In genomic region chr9:116228443-116228842, GRCm38 (mm10) we compare ENCODE assay signal across 19 mouse cellular contexts. TPM values are rescaled to one million over a fixed set of nuclear protein-coding genes. Genes with fewer than 3 reads are reported as not detected.
DNase-seq lines count a peak whose midpoint lies in the region; ATAC-seq and TF ChIP-seq lines count a peak whose summit lies in the region.
"Had no signal": no experiment of that assay in that cellular context is flagged by ENCODE, and none has a peak within 500 bp of the region (broad histone marks: within the 10 kb centered on the region; RNA-seq: fewer than 3 reads in every experiment).

No protein-coding gene starts in this region.

- peak; percentile 30 for DNase-seq in adrenal gland, adult 2 months
- no peak for DNase-seq in adrenal gland, postnatal 4 days (ENCODE audit: low spot score in 2 of 2)
- no peak for DNase-seq in heart, adult 9 months (ENCODE audit: low spot score in 2 of 2)
- peak; percentile 72 for DNase-seq in kidney, adult 2 months
- DNase-seq in kidney, adult 18-20 months, result no peak
- no peak for DNase-seq in limb, embryonic 10.5 days (ENCODE audit: low spot score)
- DNase-seq in left cerebral cortex, adult 2 months (ENCODE audit: extremely low spot score in 1 of 2, low spot score in 2 of 2), result no peak
- DNase-seq: cerebellum, adult 18-20 months; layer of hippocampus, adult 9-11 months; lung, postnatal 10 days; thymus, postnatal 14 days had no signal

- H3K9ac ChIP-seq in heart, embryonic 14.5 days (ENCODE audit: low read length), result no peak overlapping the region
- H3K9ac ChIP-seq: liver, embryonic 12.5 days had no signal

- 15% methylated on average over 9 of the region's 9 CpGs for WGBS in heart, embryonic 14.5 days
- WGBS in kidney, adult 2 months, result 52% methylated on average over 9 of the region's 9 CpGs
- WGBS in limb, embryonic 10.5 days, result 45% methylated on average over 9 of the region's 9 CpGs

- no peak for TF ChIP-seq CTCF in kidney, adult 2 months (conservative IDR thresholded peaks at IDR 0.05; ENCODE audit: insufficient read depth, insufficient read length, low read depth, low read length)
- no peak for TF ChIP-seq CTCF in left cerebral cortex, adult 2 months (IDR thresholded peaks at IDR 0.05)

- no peaks in the 10 kb centered on the region for H3K36me3 ChIP-seq in heart, embryonic 14.5 days (ENCODE audit: control insufficient read depth, insufficient read depth, low read length)
- no peaks in the 10 kb centered on the region for H3K36me3 ChIP-seq in kidney, adult 2 months (ENCODE audit: control insufficient read depth, insufficient read depth, low read length)
- H3K36me3 ChIP-seq in limb, embryonic 10.5 days, result no peaks in the 10 kb centered on the region
- H3K36me3 ChIP-seq: liver, embryonic 12.5 days had no signal

- no peak overlapping the region for H3K4me3 ChIP-seq in heart, embryonic 14.5 days (ENCODE audit: control insufficient read depth in 1 of 2, insufficient read depth in 1 of 2, low read depth in 1 of 2, low read length in 2 of 2)
- no peak overlapping the region for H3K4me3 ChIP-seq in kidney, adult 2 months (ENCODE audit: insufficient read depth, low read depth, low read length)
- H3K4me3 ChIP-seq in limb, embryonic 10.5 days, result no peak overlapping the region
- H3K4me3 ChIP-seq in left cerebral cortex, adult 2 months, result no peak overlapping the region
- H3K4me3 ChIP-seq: liver, embryonic 12.5 days; megakaryocyte, embryonic 14.5 days had no signal

- peak overlapping the region; percentile 19 for H3K4me2 ChIP-seq in heart, embryonic 14.5 days (ENCODE audit: low read length)
- H3K4me2 ChIP-seq: liver, embryonic 12.5 days had no signal

- H3K4me1 ChIP-seq in heart, embryonic 14.5 days (ENCODE audit: control insufficient read depth in 2 of 2, insufficient read depth in 2 of 2, low read length in 2 of 2), result peaks cover 13 to 26% of the 10 kb centered on the region in 2 experiments
- no peaks in the 10 kb centered on the region for H3K4me1 ChIP-seq in kidney, adult 2 months (ENCODE audit: control insufficient read depth, insufficient read depth, low read length)
- peaks cover 17% of the 10 kb centered on the region for H3K4me1 ChIP-seq in limb, embryonic 10.5 days
- H3K4me1 ChIP-seq: liver, embryonic 12.5 days; megakaryocyte, embryonic 14.5 days had no signal

- H3K9me3 ChIP-seq in heart, embryonic 14.5 days (ENCODE audit: control insufficient read depth, low read length), result no peaks in the 10 kb centered on the region
- H3K9me3 ChIP-seq in limb, embryonic 10.5 days (replicated peaks), result no peaks in the 10 kb centered on the region
- H3K9me3 ChIP-seq: liver, embryonic 12.5 days; megakaryocyte, embryonic 14.5 days had no signal

- intact Hi-C loops in left cerebral cortex, adult 2 months (cut with DNase I), result no loop called here

- no peak for TF ChIP-seq POLR2A in kidney, adult 2 months (IDR thresholded peaks at IDR 0.05; ENCODE audit: low read depth, low read length)

- H3K27me3 ChIP-seq in heart, embryonic 14.5 days (ENCODE audit: control insufficient read depth, insufficient read depth, low read length), result no peaks in the 10 kb centered on the region
- no peaks in the 10 kb centered on the region for H3K27me3 ChIP-seq in kidney, adult 2 months (replicated peaks; ENCODE audit: control insufficient read depth, insufficient read depth, low read length)
- no peaks in the 10 kb centered on the region for H3K27me3 ChIP-seq in limb, embryonic 10.5 days (ENCODE audit: low read depth, poor library complexity, severe bottlenecking)
- H3K27me3 ChIP-seq: CH12.LX; liver, embryonic 12.5 days had no signal

- peak overlapping the region in 1 of 2 experiments; percentile 19; a peak in 2 of 4 replicates for H3K27ac ChIP-seq in heart, embryonic 14.5 days (replicated peaks in 1 of 2; ENCODE audit: control insufficient read depth in 1 of 2, insufficient read depth in 1 of 2, low read depth in 2 of 2, low read length in 2 of 2)
- peak overlapping the region; percentile 2; the same call in 1 of the 2 replicates for H3K27ac ChIP-seq in kidney, adult 2 months (ENCODE audit: insufficient read depth, low read depth, low read length)
- 0 out of 2 replicates have a peak overlapping the region, but pooled peaks have one; percentile 2 for H3K27ac ChIP-seq in limb, embryonic 10.5 days
- no peak overlapping the region for H3K27ac ChIP-seq in left cerebral cortex, adult 2 months
- H3K27ac ChIP-seq: liver, embryonic 12.5 days; stomach, postnatal 0 days had no signal

- no peak; the same call in 1 of the 2 replicates for ATAC-seq in heart, embryonic 14.5 days (ENCODE audit: insufficient number of reproducible peaks, insufficient read depth, low FRiP score, low read depth)
- ATAC-seq: forebrain, embryonic 14.5 days; intestine, embryonic 16.5 days; liver, embryonic 12.5 days; midbrain, embryonic 16.5 days had no signal

RNA-seq across cellular contexts. Expression of gene Tgfbr2, which starts 53.3 kb away (rescaled TPM):
- total RNA-seq in adrenal gland, adult 2 months (2021), result 10 to 100 TPM; 57.7 to 90.0 TPM
- 64.3 and 72.6 TPM in 2 replicates for polyA plus RNA-seq in adrenal gland, adult 2 months (2012; rRNA removed)
- total RNA-seq in adrenal gland, postnatal 4 days (2021), result 10 to 100 TPM; 71.8 to 72.1 TPM
- 24.6 and 25.0 TPM in 2 replicates for polyA plus RNA-seq in heart, embryonic 14.5 days (2014; fragmentation: Nextera tagmentation; extraction: Ambion mirVana)
- polyA plus RNA-seq in kidney, adult 2 months (2012; rRNA removed), result 45.8 and 46.4 TPM in 2 replicates
- polyA plus RNA-seq in limb, embryonic 10.5 days (2016; fragmentation: Nextera tagmentation; extraction: Ambion mirVana), result 9.8 and 14.1 TPM in 2 replicates
- total RNA-seq in left cerebral cortex, adult 2 months (2021), result 10 to 100 TPM; 10.3 to 12.6 TPM

Comparison
In these comparisons a context has a peak if more than half of its experiments do, and no peak if none do; other contexts are left out.
1. DNase-seq: peak in adrenal gland, adult 2 months (single experiment) and kidney, adult 2 months (single experiment); none in adrenal gland, postnatal 4 days (0 of 2), heart, adult 9 months (0 of 2), kidney, adult 18-20 months (single experiment), limb, embryonic 10.5 days (single experiment) and left cerebral cortex, adult 2 months (0 of 2).